Mouse (Mus musculus): ENCODE data around the gene Bcl2l1. TPM values are rescaled to one million over a fixed set of nuclear protein-coding genes. Genes with fewer than 3 reads are reported as not detected.

The Bcl2l1 gene
- polyA plus RNA-seq, 1 experiment from 2014 or later, result 209 TPM

DNA sequence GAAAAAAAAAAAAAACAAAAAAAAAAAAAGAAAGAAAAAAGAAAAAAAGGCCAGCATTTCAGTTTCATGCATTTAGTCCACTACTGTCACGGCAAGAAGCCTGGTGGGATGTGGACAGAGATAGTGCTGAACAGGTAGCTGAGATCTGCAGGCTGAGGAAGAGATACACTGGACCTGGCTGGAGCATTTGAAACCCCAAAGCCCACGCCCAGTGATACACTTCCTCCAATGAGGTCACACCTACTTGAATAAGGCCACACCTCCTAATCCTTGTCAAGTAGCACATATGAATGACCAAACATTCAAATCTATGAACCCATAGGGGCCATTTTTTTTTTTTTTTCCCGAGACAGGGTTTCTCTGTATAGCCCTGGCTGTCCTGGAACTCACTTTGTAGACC is 11.2 kb upstream of the Bcl2l1 start:
- H3K27me3 ChIP-seq, result no peaks in the 10 kb centered on the region
- no peak for ATAC-seq (ENCODE audit: insufficient read depth)
- 40% methylated on average over 3 of the region's 3 CpGs for WGBS (ENCODE audit: insufficient replicate concordance)

DNA sequence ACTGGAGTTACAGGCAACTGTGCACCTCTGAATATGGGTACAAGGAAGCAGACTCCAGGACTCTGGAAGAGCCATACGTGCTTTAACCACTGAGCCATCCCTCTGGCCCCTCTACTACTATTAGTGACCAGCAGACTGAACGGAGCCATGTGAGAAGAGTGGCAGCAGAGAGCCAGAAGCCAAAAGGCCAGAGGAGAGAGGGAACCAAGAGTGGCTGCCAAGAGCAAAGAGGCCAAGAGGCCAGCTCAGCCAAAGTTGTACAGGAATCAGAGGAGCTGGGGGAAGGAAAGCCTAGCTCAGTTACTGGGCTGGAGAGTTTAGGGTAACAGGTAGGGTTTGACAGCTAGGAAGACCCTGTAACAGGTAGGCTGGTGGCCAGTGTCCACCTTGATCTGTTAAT is 7.7 kb upstream of the Bcl2l1 start:
- H3K27ac ChIP-seq (replicated peaks), result no peak overlapping the region
- no peaks in the 10 kb centered on the region for H3K36me3 ChIP-seq (replicated peaks)
- H3K4me1 ChIP-seq (replicated peaks), result peaks cover 6% of the 10 kb centered on the region; the same call in 1 of the 2 replicates
- H3K9me3 ChIP-seq (replicated peaks), result no peaks in the 10 kb centered on the region
- no peak overlapping the region for H3K4me2 ChIP-seq
- WGBS (ENCODE audit: insufficient replicate concordance), result 51% methylated on average over 2 of the region's 2 CpGs
- H3K4me3 ChIP-seq (replicated peaks), result no peak overlapping the region
- ATAC-seq (ENCODE audit: insufficient read depth), result no peak
- H3K9ac ChIP-seq, result no peak overlapping the region
- H3K27me3 ChIP-seq, result no peaks in the 10 kb centered on the region

More for the DNA sequence above, 11.2 kb upstream of the Bcl2l1 start:
- peaks cover 7% of the 10 kb centered on the region for H3K4me1 ChIP-seq (replicated peaks)
- H3K36me3 ChIP-seq (replicated peaks), result no peaks in the 10 kb centered on the region
- H3K27ac ChIP-seq (replicated peaks), result no peak overlapping the region
- no peak overlapping the region for H3K4me3 ChIP-seq (replicated peaks)
- no peaks in the 10 kb centered on the region for H3K9me3 ChIP-seq (replicated peaks)
- no peak overlapping the region for H3K9ac ChIP-seq
- H3K4me2 ChIP-seq, result no peak overlapping the region

DNA sequence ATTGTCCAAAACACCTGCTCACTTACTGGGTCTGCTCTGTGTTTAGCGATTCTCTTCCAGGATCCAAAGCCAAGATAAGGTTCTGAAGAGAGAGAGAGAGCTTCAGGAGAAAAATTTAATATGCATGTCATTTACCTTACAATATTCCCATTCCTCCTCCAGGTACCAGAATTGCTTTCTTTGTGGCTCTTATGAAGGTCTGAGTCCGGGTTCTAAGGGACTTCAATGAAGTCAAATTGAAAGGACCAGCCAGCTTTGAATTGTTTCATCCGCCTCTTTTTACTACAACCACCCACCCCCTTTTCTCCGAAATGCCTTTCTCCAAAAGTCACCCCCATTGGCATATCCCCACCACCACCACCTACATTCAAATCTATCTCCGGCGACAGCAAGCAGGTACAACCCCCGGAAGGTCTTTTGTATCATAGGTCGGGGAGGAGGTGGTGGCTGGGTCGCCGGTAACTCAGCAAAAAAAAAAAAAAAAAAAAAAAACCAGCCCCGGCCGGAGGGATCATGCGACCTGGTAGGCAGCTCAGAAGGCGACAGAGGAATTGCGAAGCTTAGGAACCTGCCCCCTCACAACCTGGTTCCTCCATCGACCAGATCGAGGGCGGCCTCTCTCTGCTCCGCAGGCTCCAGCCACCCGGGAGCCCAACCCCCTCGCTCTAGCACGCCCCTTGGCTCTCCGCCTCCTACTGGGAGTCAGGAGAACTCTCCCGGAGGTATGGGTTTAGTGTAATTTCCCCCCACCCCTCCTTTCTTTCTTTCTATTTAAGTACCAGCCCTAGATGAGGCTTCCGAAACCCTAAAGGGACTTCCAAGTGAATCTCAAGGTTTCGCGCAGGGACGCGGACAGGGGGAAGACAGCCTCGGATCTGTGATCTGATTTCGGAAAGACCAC is 1.3 kb downstream of the Bcl2l1 start:
- no peaks in the 10 kb centered on the region for H3K27me3 ChIP-seq
- H3K9ac ChIP-seq, result peak overlapping the region; percentile 85
- H3K4me2 ChIP-seq, result peak overlapping the region; percentile 81
- H3K36me3 ChIP-seq (replicated peaks), result peaks cover 45% of the 10 kb centered on the region
- H3K9me3 ChIP-seq (replicated peaks), result no peaks in the 10 kb centered on the region
- peak overlapping the region; percentile 72 for H3K4me3 ChIP-seq (replicated peaks)
- WGBS (ENCODE audit: insufficient replicate concordance), result 1% methylated on average over 31 of the region's 31 CpGs
- H3K27ac ChIP-seq (replicated peaks), result peak overlapping the region; percentile 91
- ATAC-seq (ENCODE audit: insufficient read depth), result peak; percentile 70
- H3K4me1 ChIP-seq (replicated peaks), result peaks cover 69% of the 10 kb centered on the region

DNA sequence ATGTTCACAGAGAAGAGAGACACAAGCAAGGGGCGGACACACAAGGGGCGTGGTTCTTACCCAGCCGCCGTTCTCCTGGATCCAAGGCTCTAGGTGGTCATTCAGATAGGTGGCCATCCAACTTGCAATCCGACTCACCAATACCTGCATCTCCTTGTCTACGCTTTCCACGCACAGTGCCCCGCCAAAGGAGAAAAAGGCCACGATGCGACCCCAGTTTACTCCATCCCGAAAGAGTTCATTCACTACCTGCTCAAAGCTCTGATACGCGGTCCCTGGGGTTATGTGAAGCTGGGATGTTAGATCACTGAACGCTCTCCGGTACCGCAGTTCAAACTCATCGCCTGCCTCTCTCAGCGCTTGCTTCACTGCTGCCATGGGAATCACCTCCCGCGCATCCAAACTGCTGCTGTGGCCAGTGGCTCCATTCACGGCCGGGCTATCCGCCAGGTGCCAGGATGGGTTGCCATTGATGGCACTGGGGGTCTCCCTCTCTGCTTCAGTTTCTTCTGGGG is 2.1 kb downstream of the Bcl2l1 start:
- no peaks in the 10 kb centered on the region for H3K27me3 ChIP-seq
- peaks cover 54% of the 10 kb centered on the region for H3K36me3 ChIP-seq (replicated peaks)
- peaks cover 73% of the 10 kb centered on the region for H3K4me1 ChIP-seq (replicated peaks)
- H3K4me2 ChIP-seq, result peak overlapping the region; percentile 81
- peak overlapping the region; percentile 72 for H3K4me3 ChIP-seq (replicated peaks)
- H3K9ac ChIP-seq, result peak overlapping the region; percentile 85
- no peaks in the 10 kb centered on the region for H3K9me3 ChIP-seq (replicated peaks)
- peak overlapping the region; percentile 91 for H3K27ac ChIP-seq (replicated peaks)
- 60% methylated on average over 23 of the region's 23 CpGs for WGBS (ENCODE audit: insufficient replicate concordance)
- no peak for ATAC-seq (ENCODE audit: insufficient read depth)

- 21% methylated on average over 1 of the region's 1 CpGs for WGBS (ENCODE audit: insufficient replicate concordance)
- peak overlapping the region; percentile 91 for H3K27ac ChIP-seq (replicated peaks)
- H3K9ac ChIP-seq, result peak overlapping the region; percentile 85
- H3K4me2 ChIP-seq, result peak overlapping the region; percentile 81
- H3K27me3 ChIP-seq, result no peaks in the 10 kb centered on the region
- peak overlapping the region; percentile 72 for H3K4me3 ChIP-seq (replicated peaks)
- ATAC-seq (ENCODE audit: insufficient read depth), result no peak
- H3K9me3 ChIP-seq (replicated peaks), result no peaks in the 10 kb centered on the region
- H3K4me1 ChIP-seq (replicated peaks), result peaks cover 73% of the 10 kb centered on the region
- peaks cover 63% of the 10 kb centered on the region for H3K36me3 ChIP-seq (replicated peaks)
Observed at GRCm38 (mm10) chr2:152828532-152828931, 3.0 kb downstream of the Bcl2l1 start.

DNA sequence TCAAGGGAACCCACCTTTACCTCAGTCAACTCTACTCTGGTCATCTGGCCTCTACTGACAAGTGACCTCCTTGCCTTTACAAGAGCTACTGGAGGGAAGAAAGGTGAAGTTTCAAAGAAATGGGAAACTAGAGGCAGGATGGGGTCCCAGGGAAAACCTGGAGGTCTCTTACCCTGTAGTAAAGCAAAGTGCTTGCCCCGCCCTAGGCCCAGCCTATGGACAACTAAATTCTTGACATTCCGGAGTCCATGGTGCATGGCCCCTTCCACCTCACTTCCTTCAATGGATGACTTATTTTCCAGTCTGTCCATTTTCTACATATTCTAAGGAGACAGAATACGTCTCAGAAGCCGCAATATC is 3.5 kb downstream of the Bcl2l1 start:
- Histone ChIP-seq H3K27ac (replicated peaks) (peak overlapping the region; percentile 91), H3K4me3 (replicated peaks) (peak overlapping the region; percentile 72), H3K4me1 (replicated peaks) (peaks cover 74% of the 10 kb centered on the region), H3K9me3 (replicated peaks) (no peaks in the 10 kb centered on the region), H3K4me2 (peak overlapping the region; percentile 81), H3K36me3 (replicated peaks) (peaks cover 64% of the 10 kb centered on the region), H3K9ac (peak overlapping the region; percentile 85), H3K27me3 (no peaks in the 10 kb centered on the region)
- no peak for ATAC-seq (ENCODE audit: insufficient read depth)
- 76% methylated on average over 4 of the region's 4 CpGs for WGBS (ENCODE audit: insufficient replicate concordance)

GRCm38 (mm10) chr2:152827321-152828010 is 4.1 kb downstream of the Bcl2l1 start:
- Histone ChIP-seq H3K9ac (peak overlapping the region; percentile 85), H3K4me1 (replicated peaks) (peaks cover 77% of the 10 kb centered on the region), H3K36me3 (replicated peaks) (peaks cover 68% of the 10 kb centered on the region), H3K4me2 (peak overlapping the region; percentile 81), H3K27ac (replicated peaks) (peak overlapping the region; percentile 91), H3K27me3 (no peaks in the 10 kb centered on the region), H3K9me3 (replicated peaks) (no peaks in the 10 kb centered on the region), H3K4me3 (replicated peaks) (peak overlapping the region; percentile 72)
- no peak for ATAC-seq (ENCODE audit: insufficient read depth)
- WGBS (ENCODE audit: insufficient replicate concordance), result 82% methylated on average over 8 of the region's 8 CpGs

GRCm38 (mm10) chr2:152826481-152826880 is 5.0 kb downstream of the Bcl2l1 start:
- no peaks in the 10 kb centered on the region for H3K27me3 ChIP-seq
- H3K4me1 ChIP-seq (replicated peaks), result peaks cover 80% of the 10 kb centered on the region
- no peaks in the 10 kb centered on the region for H3K9me3 ChIP-seq (replicated peaks)
- H3K9ac ChIP-seq, result peak overlapping the region; percentile 85
- peak overlapping the region; percentile 72 for H3K4me3 ChIP-seq (replicated peaks)
- WGBS (ENCODE audit: insufficient replicate concordance), result 25% methylated on average over 3 of the region's 3 CpGs
- peak overlapping the region; percentile 81 for H3K4me2 ChIP-seq
- no peak for ATAC-seq (ENCODE audit: insufficient read depth)
- peak overlapping the region; percentile 91 for H3K27ac ChIP-seq (replicated peaks)
- H3K36me3 ChIP-seq (replicated peaks), result peaks cover 77% of the 10 kb centered on the region

DNA sequence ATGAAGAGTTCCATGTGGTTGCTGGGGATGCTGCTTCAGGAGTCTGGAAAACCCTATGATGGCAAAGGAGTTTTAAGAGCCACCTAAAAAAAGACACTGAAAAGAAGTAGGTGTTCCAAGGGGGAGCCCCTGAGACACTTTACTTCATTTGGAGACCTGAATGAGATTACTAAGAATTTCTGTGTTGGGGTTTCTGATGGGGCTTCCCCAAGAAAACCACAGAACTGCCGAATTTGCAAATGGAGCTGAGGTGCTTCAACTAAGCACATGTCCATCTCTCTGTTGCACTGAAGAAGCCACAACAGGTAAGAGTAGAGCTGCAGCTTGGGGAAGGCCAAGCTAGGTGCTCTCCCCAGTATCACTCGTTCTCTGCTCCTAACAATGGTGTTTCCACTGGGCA is 5.8 kb downstream of the Bcl2l1 start:
- ATAC-seq (ENCODE audit: insufficient read depth), result no peak
- peak overlapping the region; percentile 85 for H3K9ac ChIP-seq
- H3K27ac ChIP-seq (replicated peaks), result peak overlapping the region; percentile 91
- H3K4me3 ChIP-seq (replicated peaks), result peak overlapping the region; percentile 72
- H3K4me2 ChIP-seq, result peak overlapping the region; percentile 81
- no peaks in the 10 kb centered on the region for H3K27me3 ChIP-seq
- peaks cover 88% of the 10 kb centered on the region for H3K4me1 ChIP-seq (replicated peaks)
- WGBS (ENCODE audit: insufficient replicate concordance), result 51% methylated on average over 2 of the region's 2 CpGs
- H3K9me3 ChIP-seq (replicated peaks), result no peaks in the 10 kb centered on the region
- H3K36me3 ChIP-seq (replicated peaks), result peaks cover 84% of the 10 kb centered on the region

GRCm38 (mm10) chr2:152825168-152825697 is 6.3 kb downstream of the Bcl2l1 start:
- H3K4me3 ChIP-seq (replicated peaks), result peak overlapping the region; percentile 72
- H3K9ac ChIP-seq, result peak overlapping the region; percentile 85
- H3K36me3 ChIP-seq (replicated peaks), result peaks cover 89% of the 10 kb centered on the region
- H3K4me1 ChIP-seq (replicated peaks), result peaks cover 93% of the 10 kb centered on the region
- no peaks in the 10 kb centered on the region for H3K27me3 ChIP-seq
- no peak for ATAC-seq (ENCODE audit: insufficient read depth)
- WGBS (ENCODE audit: insufficient replicate concordance), result 53% methylated on average over 4 of the region's 4 CpGs
- peak overlapping the region; percentile 91 for H3K27ac ChIP-seq (replicated peaks)
- H3K4me2 ChIP-seq, result peak overlapping the region; percentile 81
- H3K9me3 ChIP-seq (replicated peaks), result no peaks in the 10 kb centered on the region

Measured in liver, embryonic 15.5 days (tissue).